Mouse (Mus musculus): Measurements from ENCODE around the gene Arl4a.

The Arl4a gene

GRCm38 (mm10) chr12:40008459-40008858 lies 29.4 kb downstream of the Arl4a start:
- no peak for DNase-seq

GRCm38 (mm10) chr12:40004766-40005165 lies 33.1 kb downstream of the Arl4a start:
- DNase-seq, result no peak

GRCm38 (mm10) chr12:39998853-39999195 lies 39.0 kb downstream of the Arl4a start:
- DNase-seq, result no peak

GRCm38 (mm10) chr12:39998070-39998852 lies 39.6 kb downstream of the Arl4a start:
- peak; percentile 26 to 31 for DNase-seq

- DNase-seq, result no peak
Observed at GRCm38 (mm10) chr12:39997651-39998050, 40.2 kb downstream of the Arl4a start.

GRCm38 (mm10) chr12:39996015-39996414 lies 41.8 kb downstream of the Arl4a start:
- DNase-seq, result no peak

GRCm38 (mm10) chr12:39995609-39996008 lies 42.2 kb downstream of the Arl4a start:
- no peak for DNase-seq

- no peak for DNase-seq
Observed at GRCm38 (mm10) chr12:39992767-39993302, 45.0 kb downstream of the Arl4a start.

- no peak for DNase-seq
Observed at GRCm38 (mm10) chr12:39990830-39991780, 46.7 kb downstream of the Arl4a start.

- no peak for DNase-seq
Observed at GRCm38 (mm10) chr12:39989136-39989535, 48.7 kb downstream of the Arl4a start.

- no peak for DNase-seq
Observed at GRCm38 (mm10) chr12:39987177-39987576, 50.6 kb downstream of the Arl4a start.

GRCm38 (mm10) chr12:39985639-39986038 lies 52.2 kb downstream of the Arl4a start:
- peak in 1 of 2 experiments; percentile 3 for DNase-seq

- no peak for DNase-seq
Observed at GRCm38 (mm10) chr12:39979792-39980191, 58.0 kb downstream of the Arl4a start.

- DNase-seq, result no peak
Observed at GRCm38 (mm10) chr12:39979066-39979465, 58.8 kb downstream of the Arl4a start.

- no peak for DNase-seq
Observed at GRCm38 (mm10) chr12:39977996-39978590, 59.7 kb downstream of the Arl4a start.

GRCm38 (mm10) chr12:39976426-39976825 lies 61.4 kb downstream of the Arl4a start:
- DNase-seq, result no peak

GRCm38 (mm10) chr12:39975829-39976340 lies 61.9 kb downstream of the Arl4a start:
- DNase-seq, result no peak

- DNase-seq, result no peak
Observed at GRCm38 (mm10) chr12:39974977-39975583, 62.7 kb downstream of the Arl4a start.

GRCm38 (mm10) chr12:39974273-39974672 lies 63.6 kb downstream of the Arl4a start:
- DNase-seq, result no peak

GRCm38 (mm10) chr12:39969500-39969899 lies 68.3 kb downstream of the Arl4a start:
- DNase-seq, result no peak

GRCm38 (mm10) chr12:39968109-39968508 lies 69.7 kb downstream of the Arl4a start:
- no peak for DNase-seq

GRCm38 (mm10) chr12:39959166-39959565 lies 78.7 kb downstream of the Arl4a start:
- no peak for DNase-seq
